9 mouse cellular contexts compared by ENCODE assay signal in genomic region chr9:71897399-71897798, GRCm38 (mm10).
A peak's percentile ranks its signal among the peaks of the same experiment; 100 is the strongest.
DNase-seq lines count a peak whose midpoint lies in the region; TF ChIP-seq lines count a peak whose summit lies in the region.
"Had no signal": no experiment of that assay in that cellular context is flagged by ENCODE, and none has a peak within 500 bp of the region (broad histone marks: within the 10 kb centered on the region; RNA-seq: fewer than 3 reads in every experiment).

No protein-coding gene starts in this region.

- TF ChIP-seq POLR2A in bone marrow macrophage, adult 2 months (IDR thresholded peaks at IDR 0.05; ENCODE audit: borderline replicate concordance, low read depth, low read length) = no peak

- no peak overlapping the region for H3K4me3 ChIP-seq in bone marrow macrophage, adult 2 months (ENCODE audit: insufficient read depth, low read length)
- no peak overlapping the region for H3K4me3 ChIP-seq in heart, embryonic 10.5 days
- H3K4me3 ChIP-seq: megakaryocyte, embryonic 14.5 days had no signal

- peak overlapping the region; percentile 73 for H3K27ac ChIP-seq in bone marrow macrophage, adult 2 months (ENCODE audit: insufficient read depth, low read depth, low read length)
- H3K27ac ChIP-seq in heart, embryonic 10.5 days = 0 out of 2 replicates have a peak overlapping the region, but pooled peaks have one; percentile 32

- TF ChIP-seq CTCF in bone marrow macrophage, adult 2 months (IDR thresholded peaks at IDR 0.05; ENCODE audit: low read depth, low read length) = no peak

- WGBS in heart, embryonic 10.5 days = 57% methylated on average over 1 of the region's 1 CpGs

- intact Hi-C loops in gastrocnemius, postnatal 14 days (cut with DNase I; ENCODE audit: low total_unique reads) = no loop called here
- intact Hi-C loops in left cerebral cortex, postnatal 25 days (cut with DNase I) = no loop called here

- H3K36me3 ChIP-seq in heart, embryonic 10.5 days = 0 out of 2 replicates have a peak, but pooled peaks cover under 1% of the 10 kb centered on the region

- H3K4me1 ChIP-seq in bone marrow macrophage, adult 2 months (ENCODE audit: control insufficient read depth, insufficient read depth, low read length) = peaks cover 22% of the 10 kb centered on the region
- H3K4me1 ChIP-seq in heart, embryonic 10.5 days = peaks cover 2% of the 10 kb centered on the region

- H3K27me3 ChIP-seq in heart, embryonic 10.5 days (ENCODE audit: insufficient read depth, poor library complexity, severe bottlenecking) = no peaks in the 10 kb centered on the region
- H3K27me3 ChIP-seq: megakaryocyte, embryonic 14.5 days had no signal

- DNase-seq in gastrocnemius, postnatal 14 days = peak; percentile 26
- DNase-seq in gastrocnemius, postnatal 10 days = no peak
- DNase-seq in heart, embryonic 10.5 days (ENCODE audit: low spot score) = no peak
- DNase-seq in left cerebral cortex, postnatal 25 days (ENCODE audit: low spot score in 2 of 2) = peak; percentile 15 to 26
- DNase-seq in retina, embryonic 14.5 days (ENCODE audit: low spot score) = peak; percentile 65
- no peak for DNase-seq in cerebellum, postnatal 25 days
- no peak for DNase-seq in urinary bladder, postnatal 4 days (ENCODE audit: low spot score in 2 of 2)

- H3K9me3 ChIP-seq in heart, embryonic 10.5 days = no peaks in the 10 kb centered on the region
- H3K9me3 ChIP-seq: megakaryocyte, embryonic 14.5 days had no signal

Comparison
In these comparisons a context has a peak if more than half of its experiments do, and no peak if none do; other contexts are left out.
1. DNase-seq: peak in gastrocnemius, postnatal 14 days (single experiment), left cerebral cortex, postnatal 25 days (2 of 2) and retina, embryonic 14.5 days (single experiment); none in gastrocnemius, postnatal 10 days (single experiment), heart, embryonic 10.5 days (single experiment), cerebellum, postnatal 25 days (0 of 2) and urinary bladder, postnatal 4 days (0 of 2).